Mouse (Mus musculus): ENCODE data around the gene Ephb2.

- TF ChIP-seq GATA1 (IDR thresholded peaks at IDR 0.05; ENCODE audit: low read length), result no peak
- TF ChIP-seq TAL1 (IDR thresholded peaks at IDR 0.05; ENCODE audit: low read length), result no peak
Measured at GRCm38 (mm10) chr4:136801944-136802343, 33.8 kb downstream of the Ephb2 start.
